Mouse (Mus musculus) heart, adult 11 months (tissue): ENCODE data around the gene Scoc.
A peak's percentile ranks its signal among the peaks of the same experiment; 100 is the strongest.

ENCODE experiments used
- DNase-seq: peaks from one replicate; pipeline ENCODE4 v3.0.0; 2022

The Scoc gene

GRCm38 (mm10) chr8:83396680-83397079 is 61.5 kb downstream of the Scoc start:
- DNase-seq: no peak

GRCm38 (mm10) chr8:83394325-83394724 is 63.9 kb downstream of the Scoc start:
- no peak for DNase-seq

GRCm38 (mm10) chr8:83392521-83392920 is 65.7 kb downstream of the Scoc start:
- no peak for DNase-seq

GRCm38 (mm10) chr8:83390006-83390701 is 68.0 kb downstream of the Scoc start:
- peak; percentile 85 for DNase-seq

DNA sequence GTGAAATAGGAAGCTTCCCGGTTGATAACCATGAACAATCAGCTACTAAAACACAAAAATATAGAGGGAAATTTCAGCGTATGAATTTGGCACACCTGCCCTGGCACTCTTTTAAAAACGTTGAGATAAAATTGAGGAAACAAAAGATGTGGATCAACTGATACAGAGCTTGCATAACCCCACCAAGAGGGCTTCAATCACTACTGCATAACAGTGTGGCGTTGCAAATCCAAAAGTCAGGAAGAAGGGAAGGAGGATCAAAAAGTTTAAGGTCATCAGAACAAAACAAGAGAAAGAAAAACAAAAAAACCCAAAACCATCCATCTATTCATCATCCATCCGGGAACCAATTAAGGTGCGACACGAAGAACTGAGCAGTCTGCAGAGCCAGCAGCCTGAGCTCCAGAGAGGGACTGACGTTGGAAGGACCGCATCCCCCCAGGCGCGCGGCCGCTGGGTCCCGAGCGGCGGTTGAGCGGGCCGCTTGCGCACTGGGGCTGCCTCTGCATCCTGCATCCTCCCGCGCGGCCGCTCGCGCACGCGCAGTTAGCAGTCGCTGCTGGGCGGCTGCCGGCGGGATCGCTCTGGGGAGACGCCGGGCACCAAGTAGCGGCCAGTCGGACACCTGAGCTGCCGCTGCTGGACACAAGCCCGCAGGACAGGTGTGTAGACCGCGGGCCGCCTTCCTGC is 68.7 kb downstream of the Scoc start, which contains the start of gene Clgn:
Gene Clgn, plus strand, starts transcription at position 552 of the 690 bp plus-strand sequence.
- no peak for DNase-seq

- no peak for DNase-seq
Measured at GRCm38 (mm10) chr8:83382850-83383249, 75.3 kb downstream of the Scoc start.

- no peak for DNase-seq
Measured at GRCm38 (mm10) chr8:83381016-83381415, 77.2 kb downstream of the Scoc start.

DNA sequence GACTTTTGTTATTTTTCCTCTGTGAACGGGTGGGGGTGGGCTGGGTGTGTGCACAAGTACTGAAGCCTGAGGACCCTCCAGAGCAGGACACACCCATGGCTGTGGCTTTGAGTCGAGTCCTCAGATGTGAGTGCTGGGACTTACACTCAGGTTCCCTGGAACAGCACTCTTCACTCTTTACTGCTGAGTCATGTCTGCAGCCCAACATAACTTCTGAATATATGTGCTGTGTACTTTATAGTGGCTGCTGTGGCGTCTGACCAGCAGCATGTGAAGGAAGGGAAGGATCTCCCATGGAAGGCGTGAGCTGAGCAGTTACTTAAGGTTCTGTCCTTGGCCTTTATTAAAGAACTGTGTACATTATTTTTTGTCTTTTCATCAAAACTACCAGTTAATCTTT is 78.0 kb downstream of the Scoc start:
- DNase-seq: no peak
